Mouse (Mus musculus) myocyte (in vitro differentiated cells): Measurements from ENCODE around the gene Pla2g2d. TPM values are rescaled to one million over a fixed set of nuclear protein-coding genes. Genes with fewer than 3 reads are reported as not detected.

Experiments
- H3K27me3 ChIP-seq: one replicate; pipeline ENCODE4 v1.6.1; 2011; ENCODE audit not compliant: control insufficient read depth, insufficient read depth, insufficient read length
- H3K36me3 ChIP-seq: one replicate; pipeline ENCODE4 v1.6.1; 2011; ENCODE audit not compliant: control insufficient read depth, insufficient read depth
- H3K4me2 ChIP-seq: one replicate; pipeline ENCODE4 v1.6.1; 2011; ENCODE audit warnings: low read depth, control low read depth
- H3K4me3 ChIP-seq: one replicate; pipeline ENCODE4 v1.5.1; 2011; ENCODE audit warnings: mild to moderate bottlenecking, control low read depth, moderate library complexity
- H3K79me2 ChIP-seq: one replicate; pipeline ENCODE4 v1.6.1; 2011; ENCODE audit not compliant: control insufficient read depth, insufficient read depth
- H3ac ChIP-seq: one replicate; pipeline ENCODE4 v1.6.1; 2011; ENCODE audit not compliant: control insufficient read depth, insufficient read length
- CEBPB ChIP-seq: IDR thresholded peaks from 2 replicates; pipeline ENCODE4 v1.6.1; 2011; ENCODE audit warnings: mild to moderate bottlenecking, moderate library complexity; ENCODE audit not compliant: poor library complexity, insufficient read depth, severe bottlenecking
- E2F4 ChIP-seq: IDR thresholded peaks from one replicate; pipeline ENCODE4 v1.6.1; 2011; ENCODE audit warnings: mild to moderate bottlenecking, control low read depth, moderate library complexity; ENCODE audit not compliant: insufficient read depth
- MAX ChIP-seq: IDR thresholded peaks from one replicate; pipeline ENCODE4 v1.6.1; 2011; ENCODE audit warnings: low read depth, mild to moderate bottlenecking, control low read depth
- MYOD1 ChIP-seq, 3 experiments: IDR thresholded peaks; one replicate each; pipeline ENCODE4 v1.6.1; 2011; ENCODE audit warnings: control low read depth in 2 of 3, low read depth in 2 of 3, mild to moderate bottlenecking in 2 of 3, moderate library complexity in 1 of 3; ENCODE audit not compliant: insufficient read length in 2 of 3, control insufficient read depth in 1 of 3
- MYOG ChIP-seq, 3 experiments: IDR thresholded peaks; one replicate each; pipeline ENCODE4 v1.6.1; 2011; ENCODE audit warnings: control low read depth in 2 of 3, low read depth in 2 of 3, mild to moderate bottlenecking in 2 of 3; ENCODE audit not compliant: insufficient read length in 2 of 3, control insufficient read depth in 1 of 3, insufficient read depth in 1 of 3
- POLR2A ChIP-seq: IDR thresholded peaks from one replicate; pipeline ENCODE4 v1.6.1; 2011; ENCODE audit warnings: low read depth, mild to moderate bottlenecking, control low read depth, moderate library complexity; ENCODE audit not compliant: insufficient read length
- POLR2AphosphoS2 ChIP-seq: IDR thresholded peaks from one replicate; pipeline ENCODE4 v1.6.1; 2011; ENCODE audit warnings: low read depth, control low read depth; ENCODE audit not compliant: insufficient read length
- REST ChIP-seq: IDR thresholded peaks from one replicate; pipeline ENCODE4 v1.6.1; 2011; ENCODE audit warnings: mild to moderate bottlenecking, control low read depth, moderate library complexity; ENCODE audit not compliant: insufficient read depth, insufficient read length
- SRF ChIP-seq: IDR thresholded peaks from one replicate; pipeline ENCODE4 v1.6.1; 2011; ENCODE audit warnings: low read depth; ENCODE audit not compliant: control insufficient read depth, insufficient read length
- TCF12 ChIP-seq: IDR thresholded peaks from one replicate; pipeline ENCODE4 v1.6.1; 2011; ENCODE audit warnings: mild to moderate bottlenecking, control low read depth; ENCODE audit not compliant: poor library complexity, insufficient read depth, severe bottlenecking
- TCF3 ChIP-seq: IDR thresholded peaks from one replicate; pipeline ENCODE4 v1.6.1; 2011; ENCODE audit warnings: low read depth, control low read depth; ENCODE audit not compliant: insufficient read length
- USF1 ChIP-seq: IDR thresholded peaks from one replicate; pipeline ENCODE4 v1.6.1; 2011; ENCODE audit warnings: low read depth, mild to moderate bottlenecking, control low read depth, moderate library complexity
- polyA plus RNA-seq: library from polyadenylated mRNA; unstranded; fragments of >200 nt; fragmentation: generic; extraction: Trizol; gene quantifications from one replicate; pipeline ENCODE4 v1.2.1, GENCODE M21; 2012; ENCODE audit warnings: missing spikeins

Pla2g2d gene
- polyA plus RNA-seq, 1 experiment, result 0.05 TPM

DNA sequence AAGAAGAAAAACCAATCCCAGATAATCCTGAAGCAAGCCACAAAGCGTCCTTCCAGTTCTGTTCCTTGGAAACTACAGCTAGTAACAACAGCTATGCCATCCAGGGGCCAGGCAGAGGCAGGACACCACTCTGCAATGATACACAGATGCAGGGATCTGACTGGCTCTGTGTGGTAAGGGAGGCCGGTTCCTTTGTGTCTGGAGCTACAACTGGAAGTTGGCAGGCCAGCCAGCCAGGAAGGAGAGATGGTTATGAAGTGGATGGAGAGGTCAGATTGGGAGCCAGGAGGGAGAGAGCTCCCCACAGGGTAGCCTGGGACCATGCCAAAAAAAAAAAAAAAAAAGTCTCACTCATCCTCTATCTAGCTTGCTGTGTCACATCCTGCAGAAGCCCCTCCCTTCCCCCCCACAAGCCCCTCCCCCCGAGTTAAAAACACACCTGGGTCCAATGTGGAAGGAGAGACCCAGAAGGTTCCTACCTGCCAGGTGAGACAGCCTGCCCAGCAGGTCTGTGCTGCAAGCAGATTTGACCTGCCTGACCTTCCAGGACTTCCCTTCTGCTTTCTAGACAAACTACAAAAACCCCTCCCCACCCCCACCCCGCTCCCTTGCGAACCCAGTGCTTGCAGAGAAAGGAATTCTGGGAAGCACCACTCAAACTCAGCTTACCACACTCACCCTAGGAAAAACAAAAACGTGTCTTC is 21.1 kb downstream of the Pla2g2d start:
- Histone ChIP-seq H3K27me3 (no peaks in the 10 kb centered on the region), H3K79me2 (no peaks in the 10 kb centered on the region), H3K36me3 (no peaks in the 10 kb centered on the region), H3K4me2 (no peak overlapping the region), H3K4me3 (no peak overlapping the region), H3ac (no peak overlapping the region)
- TF ChIP-seq POLR2A, result no peak
- TF ChIP-seq POLR2AphosphoS2, result no peak

DNA sequence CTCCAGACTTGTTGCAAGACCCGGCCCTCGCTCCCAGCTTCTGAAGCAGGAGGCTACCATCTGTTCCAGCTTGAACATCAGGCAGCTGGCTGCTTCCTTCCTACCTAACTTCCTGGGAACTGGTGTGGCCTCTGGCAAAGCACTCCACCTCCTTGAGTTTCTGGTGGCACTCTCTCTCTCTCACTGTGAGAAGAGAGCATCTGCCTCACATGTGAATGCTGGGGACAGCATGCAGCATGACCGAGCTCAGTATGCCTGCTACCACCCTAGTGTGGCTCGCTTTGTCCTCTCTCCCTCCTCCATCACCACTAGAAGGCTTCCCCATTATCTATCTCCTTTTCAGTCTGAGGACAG is 21.7 kb downstream of the Pla2g2d start:
- no peaks in the 10 kb centered on the region for H3K36me3 ChIP-seq
- no peak overlapping the region for H3K4me2 ChIP-seq
- no peak overlapping the region for H3K4me3 ChIP-seq
- H3ac ChIP-seq, result no peak overlapping the region
- TF ChIP-seq SRF (no peak), E2F4 (no peak), MAX (no peak), REST (no peak), USF1 (no peak), CEBPB (no peak), TCF12 (no peak), POLR2AphosphoS2 (no peak), TCF3 (no peak), MYOD1 (IDR thresholded peaks at IDR 0.05; ENCODE audit: control insufficient read depth in 1 of 3, insufficient read length in 2 of 3, low read depth in 2 of 3) (no peak)
- H3K27me3 ChIP-seq, result no peaks in the 10 kb centered on the region
- H3K79me2 ChIP-seq, result no peaks in the 10 kb centered on the region

DNA sequence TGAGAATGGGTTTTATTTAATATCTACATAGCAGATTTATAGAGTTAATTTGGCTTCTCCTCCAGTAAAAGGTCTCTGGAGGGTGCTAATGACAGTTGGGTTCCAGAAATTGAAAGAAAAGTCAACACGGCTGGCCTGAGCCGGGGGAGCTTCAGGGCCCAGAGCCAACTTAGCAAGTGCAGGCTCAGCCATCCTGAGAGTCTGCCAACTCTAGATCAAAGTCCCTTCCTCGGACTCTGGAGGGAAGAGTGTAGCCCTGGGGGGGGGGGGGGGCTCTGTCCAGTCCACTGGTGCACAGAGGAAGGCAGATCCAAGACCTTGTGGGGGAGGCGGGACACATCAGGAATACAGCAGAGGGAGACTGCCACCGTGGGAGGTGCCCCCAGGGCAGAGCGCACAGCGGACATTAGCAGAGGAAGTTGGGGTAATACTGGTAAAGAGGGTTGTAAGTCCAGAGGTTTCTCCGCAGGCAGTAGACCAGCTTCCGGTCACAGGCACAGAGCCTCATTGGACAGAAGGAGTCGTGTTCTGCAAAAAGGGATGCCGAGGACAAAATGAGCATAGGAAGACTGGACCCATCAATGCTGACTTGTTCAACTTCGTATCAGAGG is 24.7 kb downstream of the Pla2g2d start:
- no peaks in the 10 kb centered on the region for H3K36me3 ChIP-seq
- no peak for TF ChIP-seq POLR2A
- no peak for TF ChIP-seq TCF12
- no peak for TF ChIP-seq MAX
- TF ChIP-seq MYOG (IDR thresholded peaks at IDR 0.05; ENCODE audit: control insufficient read depth in 1 of 3, insufficient read depth in 1 of 3, insufficient read length in 2 of 3, low read depth in 2 of 3), result no peak
- TF ChIP-seq E2F4, result no peak
- no peak for TF ChIP-seq MYOD1 (IDR thresholded peaks at IDR 0.05; ENCODE audit: control insufficient read depth in 1 of 3, insufficient read length in 2 of 3, low read depth in 2 of 3)
- no peak for TF ChIP-seq TCF3
- TF ChIP-seq CEBPB, result no peak
- TF ChIP-seq USF1, result no peak
- TF ChIP-seq REST, result no peak
- TF ChIP-seq SRF, result no peak
- no peak for TF ChIP-seq POLR2AphosphoS2
- no peak overlapping the region for H3K4me2 ChIP-seq
- no peak overlapping the region for H3ac ChIP-seq
- H3K27me3 ChIP-seq, result no peaks in the 10 kb centered on the region
- no peaks in the 10 kb centered on the region for H3K79me2 ChIP-seq
- H3K4me3 ChIP-seq, result no peak overlapping the region

DNA sequence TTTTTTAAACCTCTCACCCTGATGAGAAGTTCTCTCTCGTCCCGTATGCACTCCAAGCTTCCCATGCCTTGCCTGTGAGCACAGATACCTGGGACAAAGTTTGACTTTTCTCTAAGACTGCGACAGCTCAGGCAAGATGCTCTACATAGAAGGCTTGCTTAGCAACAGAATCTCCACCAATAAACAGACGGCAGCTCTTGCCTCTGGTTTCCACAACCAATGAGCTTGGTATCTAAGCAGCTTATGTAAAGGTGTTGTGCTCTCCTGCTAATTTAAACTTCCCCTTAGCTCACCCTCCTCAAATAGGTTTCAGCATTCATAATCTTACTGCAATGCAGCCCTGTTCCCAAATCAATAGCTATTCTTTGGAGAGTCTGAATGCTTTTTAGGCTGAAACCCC is 26.1 kb downstream of the Pla2g2d start:
- no peak overlapping the region for H3K4me2 ChIP-seq
- no peaks in the 10 kb centered on the region for H3K79me2 ChIP-seq
- TF ChIP-seq MAX (no peak), TCF3 (no peak), POLR2A (no peak), E2F4 (no peak), MYOG (IDR thresholded peaks at IDR 0.05; ENCODE audit: control insufficient read depth in 1 of 3, insufficient read depth in 1 of 3, insufficient read length in 2 of 3, low read depth in 2 of 3) (no peak), MYOD1 (IDR thresholded peaks at IDR 0.05; ENCODE audit: control insufficient read depth in 1 of 3, insufficient read length in 2 of 3, low read depth in 2 of 3) (no peak), USF1 (no peak), REST (no peak), TCF12 (no peak), CEBPB (no peak), SRF (no peak), POLR2AphosphoS2 (no peak)
- H3K36me3 ChIP-seq, result no peaks in the 10 kb centered on the region
- no peak overlapping the region for H3K4me3 ChIP-seq
- no peak overlapping the region for H3ac ChIP-seq
- H3K27me3 ChIP-seq, result no peaks in the 10 kb centered on the region

DNA sequence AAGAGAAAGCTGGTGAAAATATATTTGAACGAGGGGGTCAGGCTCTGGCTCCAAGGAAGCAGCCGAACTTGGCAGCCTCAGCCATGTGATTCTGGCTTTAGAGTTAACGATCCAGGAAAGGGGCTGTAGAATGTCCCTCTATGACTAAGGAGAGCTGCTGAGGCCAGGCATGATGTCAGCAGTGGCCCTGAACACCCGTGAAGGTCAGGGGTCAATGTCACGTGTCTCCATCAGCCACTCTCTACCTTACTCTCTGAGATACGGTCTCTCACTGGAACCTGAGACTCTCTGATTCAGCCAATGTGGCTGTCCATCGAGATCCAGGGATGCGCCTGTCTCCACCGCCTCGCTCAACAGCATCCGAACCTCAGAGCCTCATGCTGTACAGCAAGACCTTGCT is 27.4 kb downstream of the Pla2g2d start:
- H3K36me3 ChIP-seq, result no peaks in the 10 kb centered on the region
- H3K4me2 ChIP-seq, result no peak overlapping the region
- H3K4me3 ChIP-seq, result no peak overlapping the region
- TF ChIP-seq TCF12 (no peak), USF1 (no peak)
- no peaks in the 10 kb centered on the region for H3K27me3 ChIP-seq
- no peaks in the 10 kb centered on the region for H3K79me2 ChIP-seq
- no peak overlapping the region for H3ac ChIP-seq
